Mouse (Mus musculus) limb, embryonic 11.5 days (tissue): ENCODE data around the gene Yae1d1. TPM values are rescaled to one million over a fixed set of nuclear protein-coding genes. Genes with fewer than 3 reads are reported as not detected.

Experiments
- ATAC-seq: fragments of 200-750 bp; cut with Nextera tagmentation; 2 replicates; pipeline ENCODE4 v1.8.0; 2017; ENCODE audit warnings: low read depth; ENCODE audit not compliant: insufficient number of reproducible peaks, low FRiP score, low TSS enrichment
- DNase-seq: peaks from one replicate; pipeline ENCODE4 v3.0.0-alpha.2; 2015; ENCODE audit warnings: low spot score
- H3K27ac ChIP-seq: fragments of 300-500 bp; sonication (generic); replicated peaks from 2 replicates; pipeline ENCODE4 v1.5.1; 2014; ENCODE audit warnings: low read depth, mild to moderate bottlenecking, low read length
- H3K27me3 ChIP-seq: fragments of 300-500 bp; sonication (generic); 2 replicates; pipeline ENCODE4 v1.6.1; 2014; ENCODE audit warnings: mild to moderate bottlenecking, low read length, mixed read lengths; ENCODE audit not compliant: control insufficient read depth, insufficient read depth
- H3K36me3 ChIP-seq: fragments of 300-500 bp; sonication (generic); 2 replicates; pipeline ENCODE4 v1.6.1; 2014; ENCODE audit warnings: mild to moderate bottlenecking, low read length, moderate library complexity, mixed read lengths; ENCODE audit not compliant: control insufficient read depth, insufficient read depth
- H3K4me1 ChIP-seq: fragments of 300-500 bp; sonication (generic); 2 replicates; pipeline ENCODE4 v1.6.1; 2014; ENCODE audit warnings: low read length, mixed read lengths; ENCODE audit not compliant: control insufficient read depth, insufficient read depth
- H3K4me2 ChIP-seq: fragments of 300-500 bp; sonication (generic); 2 replicates; pipeline ENCODE4 v1.6.1; 2014; ENCODE audit warnings: low read depth, mild to moderate bottlenecking, moderate library complexity; ENCODE audit not compliant: severe bottlenecking
- H3K4me3 ChIP-seq: fragments of 300-500 bp; sonication (generic); 2 replicates; pipeline ENCODE4 v1.5.1; 2014; ENCODE audit warnings: low read depth, low read length
- H3K9ac ChIP-seq: fragments of 300-500 bp; sonication (generic); 2 replicates; pipeline ENCODE4 v1.6.1; 2014; ENCODE audit warnings: mild to moderate bottlenecking, low read length
- H3K9me3 ChIP-seq: fragments of 300-500 bp; sonication (generic); 2 replicates; pipeline ENCODE4 v1.6.1; 2016; ENCODE audit warnings: low read length; ENCODE audit not compliant: control insufficient read depth
- WGBS: fragments of 180-500 bp; shearing (Covaris S2); extraction: QIAGEN DNeasy Blood & Tissue Kit; methylation state at CpG from one replicate; pipeline ENCODE4 v1.1.7; 2014; 5-methylcytosine and 5-hydroxymethylcytosine counted together
- polyA plus RNA-seq: library from polyadenylated mRNA; unstranded; fragments of >200 nt; fragmentation: Nextera tagmentation; extraction: Ambion mirVana; gene quantifications from 2 replicates; pipeline ENCODE4 v1.2.1, GENCODE M21; 2014

Gene Yae1d1
- polyA plus RNA-seq, 1 experiment from 2014 or later = 75.2 TPM

- H3K27ac ChIP-seq = peak within 1 kb of the TSS; percentile 77; the same call in 1 of the 2 replicates
- no peaks in the 10 kb centered on the region for H3K27me3 ChIP-seq
- no peaks in the 10 kb centered on the region for H3K36me3 ChIP-seq
- H3K4me3 ChIP-seq = peak within 1 kb of the TSS; percentile 79
- 8% methylated on average over 65 of the region's 69 CpGs for WGBS
- no peaks in the 10 kb centered on the region for H3K9me3 ChIP-seq
- peak; percentile 92 for DNase-seq
- 0 out of 2 replicates have a peak, but pooled peaks cover 4% of the 10 kb centered on the region for H3K4me1 ChIP-seq
- ATAC-seq = peak; percentile 98
- peak within 1 kb of the TSS; percentile 50 for H3K4me2 ChIP-seq
- peak within 1 kb of the TSS; percentile 96 for H3K9ac ChIP-seq
These were observed 48.9 kb downstream of the Yae1d1 start, which contains the start of gene Rala for GRCm38 (mm10) chr13:17944078-17944917. Rala (minus strand) TSS chr13:17944239.

DNA sequence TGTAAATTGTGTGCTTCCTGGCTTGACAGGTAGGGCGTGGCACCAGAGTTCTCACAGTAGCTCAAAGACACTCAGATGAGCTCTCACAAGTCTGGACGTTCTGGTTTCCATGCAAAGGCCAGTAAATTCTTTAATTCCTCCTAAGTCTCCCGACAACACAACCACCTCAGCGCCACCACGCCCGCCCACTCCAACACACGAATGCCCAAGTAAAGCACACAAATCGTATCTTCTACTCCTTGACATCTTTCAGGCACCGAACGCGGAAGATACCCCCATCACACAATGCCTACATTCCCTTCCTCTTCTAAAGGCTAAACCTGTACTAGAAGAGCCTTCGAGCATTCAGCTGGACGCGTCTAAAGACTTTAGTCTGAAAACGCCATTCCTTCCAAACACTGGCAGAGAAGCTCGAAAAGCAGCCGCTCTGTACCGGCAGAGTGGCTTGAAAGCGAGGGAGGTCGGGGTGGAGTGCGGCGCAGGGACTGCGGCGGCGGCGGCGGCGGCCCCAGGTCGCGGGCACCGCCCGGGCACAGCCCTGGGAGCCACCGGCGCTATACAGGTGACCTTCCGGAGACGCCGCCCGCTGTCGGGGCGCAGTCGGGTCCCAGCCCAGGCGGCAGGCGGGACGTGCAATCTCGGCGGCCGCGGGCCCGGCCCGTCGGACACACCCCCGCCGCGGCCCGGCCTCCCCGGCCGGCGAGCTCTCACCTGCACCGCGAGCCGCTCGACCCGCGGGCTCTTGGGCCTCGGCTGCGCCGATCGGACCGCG is 49.7 kb downstream of the Yae1d1 start:
- Histone ChIP-seq H3K9ac (peak overlapping the region; percentile 96), H3K27ac (peak overlapping the region; percentile 77; the same call in 1 of the 2 replicates), H3K27me3 (no peaks in the 10 kb centered on the region), H3K4me2 (peak overlapping the region; percentile 50), H3K4me3 (peak overlapping the region; percentile 79), H3K36me3 (no peaks in the 10 kb centered on the region), H3K9me3 (no peaks in the 10 kb centered on the region), H3K4me1 (0 out of 2 replicates have a peak, but pooled peaks cover 4% of the 10 kb centered on the region)
- DNase-seq (no peak), ATAC-seq (peak; percentile 81)
- WGBS = under 1% methylated on average over 49 of the region's 70 CpGs

- Histone ChIP-seq H3K4me3 (no peak overlapping the region), H3K27ac (no peak overlapping the region), H3K4me2 (no peak overlapping the region), H3K4me1 (0 out of 2 replicates have a peak, but pooled peaks cover 4% of the 10 kb centered on the region), H3K9me3 (no peaks in the 10 kb centered on the region), H3K27me3 (no peaks in the 10 kb centered on the region), H3K36me3 (no peaks in the 10 kb centered on the region), H3K9ac (no peak overlapping the region)
- ATAC-seq (no peak), DNase-seq (no peak)
- WGBS = 66% methylated on average over 6 of the region's 6 CpGs
These were observed 50.8 kb downstream of the Yae1d1 start for GRCm38 (mm10) chr13:17942338-17942737.

Other genes with a start within 250 kb of the Yae1d1 start
- gene Cdk13, start 188.3 kb downstream of the Yae1d1 start, polyA plus RNA-seq = 18.1 and 20.4 TPM in 2 replicates
- gene Rala, start 49.1 kb downstream of the Yae1d1 start, polyA plus RNA-seq = 101 and 104 TPM in 2 replicates